Mouse (Mus musculus): Measurements from ENCODE around the gene Rasgrp4. TPM values are rescaled to one million over a fixed set of nuclear protein-coding genes. Genes with fewer than 3 reads are reported as not detected.
"Not testable (repeated sequence)": the region's sequence is repeated elsewhere in the genome, so short reads cannot be mapped to it uniquely, and the experiment has no call there.

Rasgrp4 gene
- polyA plus RNA-seq, 1 experiment from 2014 or later, result 0.58 TPM

GRCm38 (mm10) chr7:29178106-29178505, 43.5 kb downstream of the Rasgrp4 start:
- no peaks in the 10 kb centered on the region; the same call in 1 of the 2 replicates for H3K4me1 ChIP-seq (ENCODE audit: control insufficient read depth, insufficient read depth, low read length)
- DNase-seq (ENCODE audit: low spot score) (no peak), ATAC-seq (replicated peaks; ENCODE audit: insufficient number of reproducible peaks, low FRiP score, low TSS enrichment, low read depth) (no peak)
- peaks cover 14% of the 10 kb centered on the region for H3K36me3 ChIP-seq (replicated peaks; ENCODE audit: control insufficient read depth, insufficient read depth, low read depth, low read length)
- no peak overlapping the region for H3K4me2 ChIP-seq (ENCODE audit: low read depth, low read length)
- no peak overlapping the region for H3K4me3 ChIP-seq (ENCODE audit: low read depth, low read length)
- H3K9me3 ChIP-seq (replicated peaks; ENCODE audit: control insufficient read depth, low read length), result no peaks in the 10 kb centered on the region
- 92% methylated on average over 4 of the region's 4 CpGs for WGBS
- no peak overlapping the region for H3K9ac ChIP-seq (replicated peaks; ENCODE audit: low read length)
- H3K27ac ChIP-seq (replicated peaks; ENCODE audit: low read depth, low read length), result no peak overlapping the region
- H3K27me3 ChIP-seq (ENCODE audit: control insufficient read depth, insufficient read depth, low read length), result peaks cover 6% of the 10 kb centered on the region

DNA sequence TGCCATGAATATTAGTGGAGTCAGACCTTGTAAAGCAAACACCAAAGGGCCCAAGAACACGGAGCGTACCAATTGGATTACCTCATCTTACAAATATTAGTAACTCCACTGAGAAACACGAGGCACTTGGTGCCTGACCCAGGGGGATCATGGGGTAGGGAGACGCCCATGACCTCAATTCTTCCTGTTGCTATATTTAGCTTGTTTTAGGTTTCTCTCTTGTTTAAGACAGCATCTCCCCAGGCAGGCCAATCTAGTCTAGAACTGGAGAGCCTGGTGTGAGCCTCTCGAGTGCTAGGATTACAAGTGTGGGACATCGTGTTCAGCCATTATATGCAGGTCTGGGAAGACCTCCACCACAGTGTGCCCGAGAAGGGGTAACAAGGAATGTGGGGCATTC, 44.7 kb downstream of the Rasgrp4 start:
- ATAC-seq (replicated peaks; ENCODE audit: insufficient number of reproducible peaks, low FRiP score, low TSS enrichment, low read depth), result no peak
- Histone ChIP-seq H3K27ac (replicated peaks; ENCODE audit: low read depth, low read length) (no peak overlapping the region), H3K4me2 (ENCODE audit: low read depth, low read length) (peak overlapping the region; percentile 70), H3K36me3 (replicated peaks; ENCODE audit: control insufficient read depth, insufficient read depth, low read depth, low read length) (peaks cover 13% of the 10 kb centered on the region), H3K4me3 (ENCODE audit: low read depth, low read length) (peak overlapping the region; percentile 72), H3K9ac (replicated peaks; ENCODE audit: low read length) (peak overlapping the region; percentile 74), H3K9me3 (replicated peaks; ENCODE audit: control insufficient read depth, low read length) (no peaks in the 10 kb centered on the region), H3K27me3 (ENCODE audit: control insufficient read depth, insufficient read depth, low read length) (no peaks in the 10 kb centered on the region), H3K4me1 (ENCODE audit: control insufficient read depth, insufficient read depth, low read length) (no peaks in the 10 kb centered on the region; the same call in 1 of the 2 replicates)
- no peak for DNase-seq (ENCODE audit: low spot score)
- 54% methylated on average over 7 of the region's 7 CpGs for whole genome bisulfite sequencing

DNA sequence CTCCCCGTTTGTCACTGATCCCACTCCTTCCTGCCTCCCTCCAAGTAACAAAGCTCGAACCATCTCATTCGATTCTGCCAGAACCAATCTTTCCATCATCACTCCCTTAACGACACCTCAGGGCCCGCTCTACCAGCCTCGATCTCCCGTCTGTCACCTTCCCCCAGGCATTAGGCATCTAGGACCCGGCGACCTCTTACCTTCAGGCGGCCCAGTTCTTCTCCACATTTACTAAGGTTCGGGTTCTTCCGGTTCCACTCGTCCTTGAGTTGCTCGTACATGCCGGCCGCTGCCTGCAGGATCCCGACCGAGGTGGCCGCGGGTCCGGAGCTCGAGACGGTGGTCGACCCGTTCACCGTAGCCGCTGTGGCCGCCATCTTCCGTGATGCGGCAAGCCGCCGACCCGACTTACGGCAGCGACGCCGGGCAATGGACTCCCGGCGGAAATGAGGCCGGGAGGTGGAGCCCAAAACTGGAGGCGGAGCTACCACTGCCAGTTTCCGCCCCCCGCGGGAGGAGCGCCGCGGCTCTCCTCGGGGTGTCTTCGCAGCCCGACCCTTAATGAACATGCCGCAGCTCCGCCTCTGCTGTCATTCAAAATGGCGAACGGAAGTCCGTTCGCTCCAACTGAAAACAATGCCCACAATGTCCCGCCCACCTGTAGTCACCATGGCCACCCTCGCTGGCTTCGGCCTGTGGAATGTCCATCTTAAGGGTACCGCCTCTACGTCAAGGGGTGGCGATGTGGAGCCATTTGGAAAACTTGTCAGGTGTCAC, 45.6 kb downstream of the Rasgrp4 start, which contains the start of gene Psmd8:
TSS of gene Psmd8 (minus strand) at position 625 of the 777 bp plus-strand sequence.
- ATAC-seq (replicated peaks; ENCODE audit: insufficient number of reproducible peaks, low FRiP score, low TSS enrichment, low read depth) (peak; percentile 88), DNase-seq (ENCODE audit: low spot score) (peak; percentile 98)
- Histone ChIP-seq H3K4me3 (ENCODE audit: low read depth, low read length) (peak within 1 kb of the TSS; percentile 72), H3K27ac (replicated peaks; ENCODE audit: low read depth, low read length) (no peak within 1 kb of the TSS), H3K27me3 (ENCODE audit: control insufficient read depth, insufficient read depth, low read length) (no peaks in the 10 kb centered on the region), H3K4me2 (ENCODE audit: low read depth, low read length) (peak within 1 kb of the TSS; percentile 70), H3K36me3 (replicated peaks; ENCODE audit: control insufficient read depth, insufficient read depth, low read depth, low read length) (peaks cover 8% of the 10 kb centered on the region), H3K4me1 (ENCODE audit: control insufficient read depth, insufficient read depth, low read length) (no peaks in the 10 kb centered on the region; the same call in 1 of the 2 replicates), H3K9ac (replicated peaks; ENCODE audit: low read length) (peak within 1 kb of the TSS; percentile 74), H3K9me3 (replicated peaks; ENCODE audit: control insufficient read depth, low read length) (no peaks in the 10 kb centered on the region)
- WGBS, result under 1% methylated on average over 62 of the region's 62 CpGs

DNA sequence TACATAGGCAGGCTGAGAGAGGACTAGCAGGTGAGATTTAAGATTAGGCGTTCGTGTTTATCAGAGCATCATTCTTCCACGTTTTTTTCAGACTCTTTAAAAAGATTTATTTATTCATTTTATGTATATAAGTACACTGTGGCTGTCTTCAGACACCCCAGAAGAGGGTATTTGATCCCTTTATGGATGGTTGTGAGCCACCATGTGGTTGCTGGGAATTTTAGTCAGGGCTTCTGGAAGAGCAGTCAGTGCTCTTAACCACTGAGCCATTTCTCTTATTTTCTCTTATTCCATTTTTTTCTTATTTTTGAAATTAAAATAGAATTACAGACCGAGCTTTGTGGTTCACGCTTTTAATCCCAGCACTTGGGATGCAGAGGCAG, 46.2 kb downstream of the Rasgrp4 start:
- Histone ChIP-seq H3K4me1 (ENCODE audit: control insufficient read depth, insufficient read depth, low read length) (no peaks in the 10 kb centered on the region; the same call in 1 of the 2 replicates), H3K4me2 (ENCODE audit: low read depth, low read length) (peak overlapping the region; percentile 11; the same call in 1 of the 2 replicates), H3K9ac (replicated peaks; ENCODE audit: low read length) (no peak overlapping the region), H3K27me3 (ENCODE audit: control insufficient read depth, insufficient read depth, low read length) (no peaks in the 10 kb centered on the region), H3K36me3 (replicated peaks; ENCODE audit: control insufficient read depth, insufficient read depth, low read depth, low read length) (peaks cover 3% of the 10 kb centered on the region), H3K9me3 (replicated peaks; ENCODE audit: control insufficient read depth, low read length) (no peaks in the 10 kb centered on the region), H3K4me3 (ENCODE audit: low read depth, low read length) (peak overlapping the region; percentile 72), H3K27ac (replicated peaks; ENCODE audit: low read depth, low read length) (no peak overlapping the region)
- DNase-seq (ENCODE audit: low spot score), result no peak
- WGBS, result 47% methylated on average over 5 of the region's 5 CpGs
- ATAC-seq (replicated peaks; ENCODE audit: insufficient number of reproducible peaks, low FRiP score, low TSS enrichment, low read depth), result no peak

GRCm38 (mm10) chr7:29181323-29181722, 46.7 kb downstream of the Rasgrp4 start:
- not testable (repeated sequence) for ATAC-seq (replicated peaks; ENCODE audit: insufficient number of reproducible peaks, low FRiP score, low TSS enrichment, low read depth); H3K4me3 ChIP-seq (ENCODE audit: low read depth, low read length); H3K27ac ChIP-seq (replicated peaks; ENCODE audit: low read depth, low read length)

DNA sequence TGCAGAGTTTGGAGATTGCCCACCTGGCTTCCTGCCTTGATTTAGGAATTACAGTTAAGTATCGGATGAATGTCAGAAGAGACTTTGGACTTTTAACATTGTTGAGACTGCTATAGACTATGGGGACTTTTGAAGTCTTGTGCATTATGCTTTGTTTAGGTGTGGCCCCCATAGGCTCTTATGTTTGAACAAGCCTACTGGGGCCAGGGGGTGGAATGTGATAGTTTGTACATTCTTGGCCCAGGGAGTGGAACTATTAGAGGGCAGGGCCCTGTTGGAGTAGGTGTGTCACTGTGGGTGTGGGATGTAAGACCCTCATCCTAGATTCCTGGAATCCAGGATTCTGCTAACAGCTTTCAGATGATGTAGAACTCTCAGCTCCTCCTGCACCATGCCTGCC, 59.6 kb downstream of the Rasgrp4 start:
- not testable (repeated sequence) for H3K9me3 ChIP-seq (replicated peaks; ENCODE audit: control insufficient read depth, low read length); H3K27me3 ChIP-seq (ENCODE audit: control insufficient read depth, insufficient read depth, low read length); H3K4me1 ChIP-seq (ENCODE audit: control insufficient read depth, insufficient read depth, low read length); ATAC-seq (replicated peaks; ENCODE audit: insufficient number of reproducible peaks, low FRiP score, low TSS enrichment, low read depth); H3K27ac ChIP-seq (replicated peaks; ENCODE audit: low read depth, low read length); H3K4me2 ChIP-seq (ENCODE audit: low read depth, low read length); H3K36me3 ChIP-seq (replicated peaks; ENCODE audit: control insufficient read depth, insufficient read depth, low read depth, low read length); H3K9ac ChIP-seq (replicated peaks; ENCODE audit: low read length); DNase-seq (ENCODE audit: low spot score); H3K4me3 ChIP-seq (ENCODE audit: low read depth, low read length)
- WGBS, result 100% methylated on average over 1 of the region's 1 CpGs

More at GRCm38 (mm10) chr7:29181323-29181722, 46.7 kb downstream of the Rasgrp4 start:
- not testable (repeated sequence) for DNase-seq (ENCODE audit: low spot score); H3K9ac ChIP-seq (replicated peaks; ENCODE audit: low read length); H3K27me3 ChIP-seq (ENCODE audit: control insufficient read depth, insufficient read depth, low read length); H3K36me3 ChIP-seq (replicated peaks; ENCODE audit: control insufficient read depth, insufficient read depth, low read depth, low read length); H3K4me1 ChIP-seq (ENCODE audit: control insufficient read depth, insufficient read depth, low read length); H3K9me3 ChIP-seq (replicated peaks; ENCODE audit: control insufficient read depth, low read length); H3K4me2 ChIP-seq (ENCODE audit: low read depth, low read length)
- 82% methylated on average over 4 of the region's 4 CpGs for WGBS

DNA sequence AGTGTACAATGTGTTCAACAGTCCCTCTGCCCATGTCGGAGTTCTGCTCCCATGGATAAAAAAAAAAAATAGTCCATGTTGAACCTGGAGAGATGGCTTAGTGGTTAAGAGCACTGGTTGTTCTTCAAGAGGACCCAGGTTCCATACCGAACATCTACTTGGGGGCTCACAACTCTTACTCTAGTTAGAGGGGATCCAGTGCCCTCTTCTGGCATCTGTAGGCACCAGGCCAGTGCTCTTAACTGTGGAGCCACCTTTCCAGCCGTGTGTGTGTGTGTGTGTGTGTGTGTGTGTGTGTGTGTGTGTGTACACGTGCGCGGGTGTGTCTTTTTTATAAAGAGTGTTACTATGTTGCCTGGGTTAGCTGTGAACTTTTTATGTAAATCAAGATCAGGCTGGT, 67.9 kb downstream of the Rasgrp4 start:
- Histone ChIP-seq H3K27me3 (ENCODE audit: control insufficient read depth, insufficient read depth, low read length) (no peaks in the 10 kb centered on the region), H3K4me1 (ENCODE audit: control insufficient read depth, insufficient read depth, low read length) (no peaks in the 10 kb centered on the region), H3K4me2 (ENCODE audit: low read depth, low read length) (no peak overlapping the region), H3K9me3 (replicated peaks; ENCODE audit: control insufficient read depth, low read length) (no peaks in the 10 kb centered on the region), H3K9ac (replicated peaks; ENCODE audit: low read length) (no peak overlapping the region), H3K36me3 (replicated peaks; ENCODE audit: control insufficient read depth, insufficient read depth, low read depth, low read length) (no peaks in the 10 kb centered on the region), H3K27ac (replicated peaks; ENCODE audit: low read depth, low read length) (no peak overlapping the region), H3K4me3 (ENCODE audit: low read depth, low read length) (no peak overlapping the region)
- 80% methylated on average over 6 of the region's 6 CpGs for WGBS
- DNase-seq (ENCODE audit: low spot score) (no peak), ATAC-seq (replicated peaks; ENCODE audit: insufficient number of reproducible peaks, low FRiP score, low TSS enrichment, low read depth) (no peak)

Measured in embryonic facial prominence, embryonic 11.5 days (tissue).